Mouse (Mus musculus): Measurements from ENCODE around the gene 1700113H08Rik.

DNA sequence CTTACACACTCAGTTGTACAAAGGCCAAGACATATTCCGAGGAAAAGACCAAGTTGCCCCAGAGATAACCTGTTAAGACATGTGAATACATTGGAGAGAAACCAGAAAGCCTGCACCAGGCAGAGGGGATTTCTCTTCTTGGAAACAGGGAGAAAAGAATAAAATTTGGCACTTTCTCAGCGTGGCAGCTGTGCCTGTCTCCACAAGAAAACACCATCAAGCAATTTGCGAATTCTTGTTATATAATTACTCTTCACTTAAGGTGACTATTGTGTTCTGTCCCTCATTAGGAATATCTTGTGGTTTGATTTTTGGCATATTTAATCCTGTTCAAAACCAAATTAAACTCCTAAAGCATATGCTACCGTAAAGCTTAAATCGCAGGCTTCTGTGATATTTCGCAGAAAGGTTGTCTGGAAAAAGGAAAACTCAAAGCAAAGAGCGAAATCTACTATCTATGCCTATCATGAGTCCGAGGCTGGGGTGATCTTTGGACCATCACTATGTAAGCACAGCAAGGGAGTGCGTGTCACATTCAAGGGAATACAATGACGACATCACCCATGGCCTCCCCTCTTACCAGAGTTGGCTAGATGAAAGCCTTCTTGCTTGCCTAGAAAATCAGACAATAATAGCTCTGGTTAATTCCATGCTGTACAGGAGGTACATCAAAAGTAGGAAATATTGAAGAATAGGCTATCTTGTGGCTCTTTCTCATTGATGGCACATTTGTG is 51.4 kb downstream of the 1700113H08Rik start:
- TF ChIP-seq CTCF (IDR thresholded peaks at IDR 0.05; ENCODE audit: extremely low read depth, insufficient read length, insufficient replicate concordance, low read depth, low read length) (no peak), POLR2A (IDR thresholded peaks at IDR 0.05; ENCODE audit: low read depth, low read length) (no peak)

Measured in small intestine, adult 2 months (tissue).